Mouse (Mus musculus) liver, embryonic 18 days (tissue): ENCODE measurements around the gene 1700049E17Rik1. TPM values are rescaled to one million over a fixed set of nuclear protein-coding genes. Genes with fewer than 3 reads are reported as not detected.

Experiments
- polyA plus RNA-seq: library from polyadenylated mRNA; depleted of rRNA; stranded (reverse); fragments of >200 nt; gene quantifications from 2 replicates; pipeline ENCODE4 v1.2.3, GENCODE M21; 2012; rRNA removed

The 1700049E17Rik1 gene
- not detected in 2 replicates for polyA plus RNA-seq

DNA sequence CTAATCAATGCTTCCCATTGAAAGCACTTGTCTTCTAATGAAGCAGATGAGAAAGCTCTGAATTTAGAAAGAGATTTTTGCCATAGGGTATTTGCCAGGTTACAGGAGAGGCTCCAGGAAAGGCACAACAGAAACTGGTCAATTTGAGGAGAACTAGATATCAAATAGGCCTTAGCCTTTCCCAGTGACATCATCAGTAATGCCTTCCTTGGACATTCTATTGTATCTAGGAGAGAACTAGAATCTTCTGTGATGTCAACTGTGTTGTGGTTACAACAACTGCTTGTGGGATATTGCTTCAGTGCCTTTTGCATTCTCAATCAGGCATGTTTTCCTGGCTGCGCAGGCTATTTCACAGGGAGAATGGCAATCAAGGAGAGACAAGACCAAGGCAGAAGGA is at the start of gene 1700049E17Rik1:
Gene 1700049E17Rik1 (plus strand): TSS at position 301 of the 400 bp plus-strand sequence.

DNA sequence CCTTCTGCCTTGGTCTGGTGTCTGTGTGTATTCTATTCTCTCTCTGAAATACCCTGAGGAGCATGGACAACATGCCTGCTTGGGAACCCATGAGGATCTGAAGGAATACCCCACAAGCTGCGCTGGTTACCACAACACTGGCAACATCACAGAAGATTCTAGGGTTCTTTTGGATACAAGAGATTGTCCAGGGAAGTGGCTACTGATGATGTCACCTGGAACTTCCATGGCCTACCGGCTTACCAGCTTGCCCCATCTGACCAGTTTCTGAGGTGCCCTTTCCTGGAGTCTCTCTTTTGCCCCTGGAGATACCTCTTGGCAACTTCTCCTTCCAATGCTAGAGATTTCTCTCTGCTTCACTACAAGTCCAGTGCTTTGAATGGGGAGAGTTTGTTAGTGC is 17.6 kb upstream of the 1700049E17Rik1 start, which contains the start of gene Gm7980:
Gene Gm7980 (minus strand): TSS at position 101 of the 400 bp plus-strand sequence.

DNA sequence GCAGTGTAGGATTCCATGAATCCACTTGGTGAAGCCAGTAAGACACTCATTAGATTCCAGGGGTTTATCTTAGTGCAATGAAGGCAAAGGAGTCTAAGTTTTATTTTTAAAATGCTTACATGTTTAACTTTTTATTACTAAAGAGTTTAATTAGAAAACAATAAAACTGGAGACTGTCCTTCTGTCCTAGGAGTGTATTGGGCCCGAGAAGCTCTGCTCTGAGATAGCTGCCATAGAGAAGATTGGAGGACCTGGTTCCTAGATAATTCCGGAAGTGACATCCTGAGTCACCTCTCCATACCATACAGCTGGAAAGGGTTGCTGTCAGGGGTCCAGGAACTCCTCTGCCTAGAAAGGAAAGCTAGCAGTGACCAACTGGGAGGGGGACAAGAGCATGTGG is 18.9 kb downstream of the 1700049E17Rik1 start, which contains the start of gene 1700024B05Rik:
Gene 1700024B05Rik (plus strand): TSS at position 301 of the 400 bp plus-strand sequence.

DNA sequence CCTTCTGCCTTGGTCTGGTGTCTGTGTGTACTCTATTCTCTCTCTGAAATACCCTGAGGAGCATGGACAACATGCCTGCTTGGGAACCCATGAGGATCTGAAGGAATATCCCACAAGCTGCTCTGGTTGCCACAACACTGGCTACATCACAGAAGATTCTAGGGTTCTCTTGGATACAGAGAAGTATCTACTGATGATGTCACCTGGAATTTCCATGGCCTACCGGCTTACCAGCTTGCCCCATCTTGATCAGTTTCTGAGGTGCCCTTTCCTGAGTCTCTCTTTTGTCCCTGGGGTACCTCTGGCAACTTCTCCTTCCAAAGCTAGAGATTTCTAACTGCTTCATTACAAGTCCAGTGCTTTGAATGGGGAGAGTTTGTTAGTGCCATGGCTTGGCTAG is 43.1 kb downstream of the 1700049E17Rik1 start, which contains the start of gene Gm6401:
Gene Gm6401 (minus strand): TSS at position 101 of the 400 bp plus-strand sequence.

Other genes with a start within 250 kb of the 1700049E17Rik1 start
- not detected in 2 replicates for gene Gm8068, start 223.1 kb upstream of the 1700049E17Rik1 start, polyA plus RNA-seq
- gene Gm7929, start 174.3 kb upstream of the 1700049E17Rik1 start, polyA plus RNA-seq = not detected in 2 replicates
- gene Gm47189, start 152.5 kb upstream of the 1700049E17Rik1 start, polyA plus RNA-seq = not detected in 2 replicates
- gene Gm7980, start 17.7 kb upstream of the 1700049E17Rik1 start, polyA plus RNA-seq = not detected in 2 replicates
- gene 1700024B05Rik, start 19.0 kb downstream of the 1700049E17Rik1 start, polyA plus RNA-seq = not detected in 2 replicates
- not detected in 2 replicates for gene Gm6401, start 43.0 kb downstream of the 1700049E17Rik1 start, polyA plus RNA-seq
- gene Gm3543, start 58.4 kb downstream of the 1700049E17Rik1 start, polyA plus RNA-seq = not detected in 2 replicates
- not detected in 2 replicates for gene Gm7951, start 192.4 kb downstream of the 1700049E17Rik1 start, polyA plus RNA-seq
- not detected in 2 replicates for gene Gm17027, start 237.7 kb downstream of the 1700049E17Rik1 start, polyA plus RNA-seq